Mouse (Mus musculus) cerebellum, adult 2 months (tissue): ENCODE measurements around the gene Gm6408.

Experiments
- CTCF ChIP-seq: fragments of 200-500 bp; IDR thresholded peaks from 2 replicates; pipeline ENCODE4 v1.5.1; 2011; ENCODE audit warnings: low read depth, mild to moderate bottlenecking, control low read depth, low read length, moderate library complexity, borderline replicate concordance; ENCODE audit not compliant: insufficient read depth
- POLR2A ChIP-seq: fragments of 200-500 bp; IDR thresholded peaks from 2 replicates; pipeline ENCODE4 v1.6.1; 2011; ENCODE audit warnings: low read length, control low read depth, borderline replicate concordance; ENCODE audit not compliant: insufficient read depth

DNA sequence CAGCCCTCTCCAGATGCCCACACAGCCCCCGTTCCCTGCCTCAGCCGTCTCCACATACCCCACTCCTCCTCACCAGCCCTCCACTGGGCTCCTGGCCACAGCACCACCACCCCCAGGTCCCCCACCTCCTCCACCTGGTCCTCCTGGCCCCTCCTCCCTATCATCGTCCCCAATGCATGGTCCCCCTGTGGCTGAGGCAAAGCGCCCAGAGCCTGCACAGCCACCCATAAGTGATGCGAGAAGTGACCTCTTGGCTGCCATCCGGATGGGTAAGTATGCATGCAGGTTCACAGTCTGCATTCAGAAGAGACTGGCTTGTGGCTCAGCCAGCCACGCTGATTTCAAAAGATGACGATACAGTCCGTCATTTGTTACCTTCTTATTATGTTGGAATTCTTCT lies 13.5 kb upstream of the Gm6408 start:
- TF ChIP-seq CTCF (no peak), POLR2A (no peak)
